Mouse (Mus musculus): ENCODE data around the gene Hrh2.

DNA sequence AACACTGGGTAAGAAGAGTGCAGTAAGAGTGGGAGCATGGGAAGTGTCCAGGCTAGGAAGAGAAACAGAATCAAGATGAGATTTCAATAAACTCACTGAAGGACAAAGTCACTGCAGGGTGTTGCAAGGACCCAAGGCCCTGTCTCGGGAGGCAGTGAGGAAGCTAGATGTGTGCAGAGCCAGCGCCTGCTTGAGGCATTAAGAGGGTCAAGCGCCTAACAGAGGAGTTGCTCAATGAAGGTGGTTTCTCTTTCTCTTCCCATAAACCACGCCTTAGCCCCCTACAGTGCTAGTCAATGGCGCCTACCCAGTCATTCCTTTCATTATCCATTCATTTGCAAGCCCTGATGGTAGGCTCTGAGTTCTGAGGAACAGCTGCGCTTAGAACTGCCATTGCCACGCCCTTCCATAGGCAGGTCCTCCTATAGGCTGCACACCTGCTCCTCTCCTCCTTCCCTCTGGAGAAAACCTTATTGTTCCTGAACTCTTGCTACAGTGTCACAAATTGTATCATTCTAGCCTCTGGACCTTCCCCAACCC is 23.9 kb downstream of the Hrh2 start:
- TF ChIP-seq CTCF (IDR thresholded peaks at IDR 0.05; ENCODE audit: borderline replicate concordance, extremely low read depth, insufficient read depth, insufficient read length) = no peak
- TF ChIP-seq POLR2A (IDR thresholded peaks at IDR 0.05; ENCODE audit: borderline replicate concordance, extremely low read depth, insufficient read depth, insufficient read length, poor library complexity, severe bottlenecking) = no peak
